Mouse (Mus musculus) T-cell, adult 2 months (primary cell): ENCODE results near the gene Prkce.

ENCODE experiments used
- DNase-seq: peaks from one replicate; pipeline ENCODE4 v3.0.0; 2022; ENCODE audit warnings: low spot score

Gene Prkce

GRCm38 (mm10) chr17:86261067-86261466 lies 93.5 kb downstream of the Prkce start:
- no peak for DNase-seq

- DNase-seq, result no peak
Observed at GRCm38 (mm10) chr17:86263985-86264649, 96.5 kb downstream of the Prkce start.

DNA sequence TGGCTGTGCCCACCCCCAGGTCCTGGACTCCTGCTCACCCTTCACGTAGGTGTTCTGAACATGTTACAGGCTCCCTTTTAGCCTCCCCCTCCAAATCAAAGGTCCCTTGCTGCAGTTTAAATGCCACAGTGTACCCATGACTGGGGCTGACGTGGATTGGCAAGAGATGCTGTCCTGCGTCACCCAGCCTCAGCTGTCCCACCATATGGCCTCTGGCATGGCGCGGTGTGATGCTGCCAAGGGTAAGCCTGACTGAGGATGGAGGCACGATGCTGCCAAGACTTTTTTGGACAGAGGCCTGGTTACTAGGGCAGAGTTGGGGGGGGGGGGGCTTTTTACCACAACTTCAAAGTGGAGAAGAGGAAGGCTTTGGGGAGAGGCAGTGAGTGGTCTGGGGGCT lies 98.5 kb downstream of the Prkce start:
- no peak for DNase-seq

DNA sequence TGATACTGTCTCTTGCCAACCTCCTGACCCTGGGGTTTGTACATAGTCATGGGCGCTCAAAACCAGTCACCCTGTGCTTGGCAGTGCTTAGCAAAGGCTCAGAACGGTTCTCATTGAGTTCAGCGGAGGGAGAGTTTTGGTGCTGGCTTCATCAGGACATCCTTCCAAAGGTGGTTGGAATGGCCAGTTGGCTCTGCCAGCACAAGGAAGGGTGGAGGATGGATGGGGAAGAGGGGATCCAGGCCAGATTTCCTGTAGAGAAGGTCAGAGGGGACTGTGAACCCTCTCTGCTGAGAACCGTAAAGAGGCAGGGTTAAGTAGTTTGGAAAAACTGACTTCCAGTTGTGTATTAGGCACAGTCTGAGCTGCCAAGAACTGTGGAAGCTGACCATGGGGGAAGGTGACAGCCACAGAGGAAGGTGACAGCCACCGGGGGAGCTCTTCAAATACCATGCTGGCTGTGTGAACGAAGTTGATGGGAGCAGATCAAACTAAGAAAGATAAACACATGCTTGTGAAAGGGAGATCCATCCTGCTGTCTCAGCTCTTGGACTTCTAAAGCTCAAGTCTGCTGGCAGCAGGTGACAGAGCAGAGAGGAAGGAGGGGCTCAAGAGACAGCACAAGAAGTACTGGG lies 99.7 kb downstream of the Prkce start:
- DNase-seq, result no peak

- DNase-seq, result no peak
Observed at GRCm38 (mm10) chr17:86269639-86270038, 102.1 kb downstream of the Prkce start.

GRCm38 (mm10) chr17:86270523-86270922 lies 102.9 kb downstream of the Prkce start:
- DNase-seq, result no peak

GRCm38 (mm10) chr17:86271277-86271676 lies 103.7 kb downstream of the Prkce start:
- peak; percentile 20 for DNase-seq

GRCm38 (mm10) chr17:86272961-86273360 lies 105.4 kb downstream of the Prkce start:
- DNase-seq, result no peak

DNA sequence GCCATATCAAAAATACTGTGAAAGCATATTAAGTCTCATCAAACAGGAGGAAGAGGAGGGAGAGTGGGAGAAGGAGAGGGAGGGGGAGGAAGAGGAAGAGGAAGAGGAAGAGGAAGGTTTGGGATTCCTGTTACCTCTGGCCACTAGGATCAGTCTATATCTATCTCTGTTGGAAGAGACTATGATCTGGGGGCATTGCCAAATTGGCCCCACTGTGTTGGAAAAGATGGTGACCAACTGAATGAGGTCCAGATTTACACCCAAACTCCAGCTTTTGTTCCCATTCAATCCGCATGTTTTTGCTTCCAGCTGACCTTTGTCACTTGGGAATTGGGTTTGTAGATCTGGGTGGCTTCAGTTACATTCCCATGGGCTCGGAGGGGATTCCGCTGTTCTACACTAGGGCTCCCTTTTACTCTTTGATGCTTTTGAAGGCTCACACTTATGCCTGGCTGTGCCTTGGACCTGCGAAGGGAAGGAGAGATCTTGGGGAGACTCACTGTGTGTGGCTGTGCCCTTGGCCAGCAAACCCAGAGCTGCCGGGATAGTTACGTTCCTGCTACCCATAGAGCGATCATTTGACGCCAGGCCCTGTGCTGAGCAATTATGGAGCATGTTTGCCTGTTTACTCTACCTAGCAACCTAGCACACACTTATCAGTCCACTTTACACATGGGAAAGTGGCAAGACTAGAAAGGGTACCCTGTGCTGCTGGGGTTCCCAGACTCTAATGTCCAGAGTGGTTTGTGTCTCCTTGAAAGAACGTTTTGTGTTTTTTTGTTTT lies 106.2 kb downstream of the Prkce start:
- DNase-seq, result no peak

DNA sequence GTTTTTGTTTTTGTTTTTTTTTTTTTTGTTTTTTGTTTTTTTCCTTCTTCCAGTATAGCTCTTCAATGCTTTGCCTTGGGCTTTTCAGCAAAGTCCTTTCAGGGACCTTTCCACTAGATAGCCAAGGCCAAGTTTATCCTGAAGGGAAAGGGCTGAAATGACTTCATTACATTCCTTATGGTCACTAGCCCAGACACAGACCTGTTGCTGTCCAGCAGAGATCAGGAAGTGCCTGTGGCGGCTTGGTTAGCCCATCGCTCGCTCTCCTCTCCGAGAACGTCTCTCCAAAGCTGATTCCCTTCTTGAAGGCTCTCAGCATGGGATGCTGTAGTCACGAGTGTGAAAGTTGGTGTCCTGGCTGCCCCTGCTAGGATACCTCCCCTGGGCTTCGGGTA lies 106.8 kb downstream of the Prkce start:
- DNase-seq, result no peak

- DNase-seq, result no peak
Observed at GRCm38 (mm10) chr17:86276381-86276780, 108.8 kb downstream of the Prkce start.

GRCm38 (mm10) chr17:86277032-86277798 lies 109.6 kb downstream of the Prkce start:
- no peak for DNase-seq

- peak; percentile 38 for DNase-seq
Observed at GRCm38 (mm10) chr17:86277999-86278526, 110.5 kb downstream of the Prkce start.

GRCm38 (mm10) chr17:86279751-86280150 lies 112.2 kb downstream of the Prkce start:
- DNase-seq, result no peak

DNA sequence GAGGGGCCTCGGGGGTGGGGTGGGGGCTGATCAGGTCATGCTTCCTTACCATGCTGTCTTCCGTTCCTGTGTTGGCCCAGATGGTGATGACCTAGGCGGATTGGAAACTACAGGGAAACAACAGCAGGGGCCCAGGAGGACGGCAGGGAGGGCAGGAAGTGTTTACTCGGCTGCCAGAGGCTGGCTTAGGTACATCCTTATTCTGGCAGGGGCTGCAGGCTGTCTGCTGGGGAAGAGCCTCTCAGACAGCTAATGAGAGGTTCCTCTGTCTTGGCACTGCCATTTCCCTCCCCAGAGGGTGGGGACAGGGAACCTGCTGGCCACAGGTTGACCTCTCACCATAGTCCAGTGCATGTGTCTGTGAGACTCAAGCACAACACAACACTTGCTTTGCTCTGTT lies 116.2 kb downstream of the Prkce start:
- DNase-seq, result no peak

GRCm38 (mm10) chr17:86285058-86285457 lies 117.5 kb downstream of the Prkce start:
- DNase-seq, result no peak

- DNase-seq, result no peak
Observed at GRCm38 (mm10) chr17:86286747-86287271, 119.2 kb downstream of the Prkce start.

- DNase-seq, result no peak
Observed at GRCm38 (mm10) chr17:86292711-86293110, 125.1 kb downstream of the Prkce start.

- peak; percentile 54 for DNase-seq
Observed at GRCm38 (mm10) chr17:86293247-86293744, 125.7 kb downstream of the Prkce start.

- DNase-seq, result no peak
Observed at GRCm38 (mm10) chr17:86299576-86299975, 132.0 kb downstream of the Prkce start.

- peak; percentile 65 for DNase-seq
Observed at GRCm38 (mm10) chr17:86300774-86301595, 133.4 kb downstream of the Prkce start.
